Mouse (Mus musculus) retina, postnatal 7 days (tissue): ENCODE measurements around the gene Nhsl1.

Experiments used
- DNase-seq: peaks from one replicate; pipeline ENCODE4 v3.0.0-alpha.2; 2012; ENCODE audit warnings: low read depth, low spot score

Gene Nhsl1

GRCm38 (mm10) chr10:18341444-18342196, 22.8 kb downstream of the Nhsl1 start:
- DNase-seq = no peak

DNA sequence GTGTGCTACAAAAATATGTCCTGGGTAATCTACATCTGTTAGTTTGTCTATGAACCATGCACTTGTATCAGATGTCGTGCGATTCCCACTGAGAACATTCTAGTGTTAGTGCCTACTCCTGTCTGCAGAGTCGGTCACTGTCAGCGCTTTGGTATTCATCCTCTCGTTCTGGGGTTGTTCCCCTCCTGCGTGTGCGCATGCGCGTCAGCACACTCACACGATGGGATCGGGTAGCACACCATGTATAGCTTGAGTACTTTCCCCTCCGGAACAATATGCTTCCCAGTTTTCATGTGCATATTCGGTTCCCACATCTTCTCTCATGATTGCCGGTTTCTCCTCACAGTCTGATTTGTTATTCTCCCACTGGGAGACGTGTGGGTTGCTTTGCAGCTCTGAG, 28.4 kb downstream of the Nhsl1 start:
- DNase-seq = no peak

DNA sequence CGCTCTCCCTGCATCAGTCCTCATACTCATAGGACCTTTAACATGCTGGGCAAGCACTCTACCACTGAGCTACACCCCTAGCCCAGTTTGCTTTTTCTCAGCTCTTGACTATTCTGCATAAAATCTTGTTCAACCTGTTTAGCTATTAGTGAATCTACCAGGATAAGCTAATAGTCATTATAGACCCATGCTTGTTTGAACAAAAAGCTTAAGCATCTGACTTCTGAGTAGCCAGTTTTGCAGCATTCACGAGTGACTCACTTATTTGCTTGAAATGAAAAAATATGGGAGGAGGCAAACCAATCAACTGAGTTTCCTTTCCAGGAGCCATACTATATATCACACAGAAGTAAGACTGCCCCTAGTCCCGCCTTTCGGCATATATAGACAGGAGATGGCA, 32.0 kb downstream of the Nhsl1 start:
- no peak for DNase-seq

DNA sequence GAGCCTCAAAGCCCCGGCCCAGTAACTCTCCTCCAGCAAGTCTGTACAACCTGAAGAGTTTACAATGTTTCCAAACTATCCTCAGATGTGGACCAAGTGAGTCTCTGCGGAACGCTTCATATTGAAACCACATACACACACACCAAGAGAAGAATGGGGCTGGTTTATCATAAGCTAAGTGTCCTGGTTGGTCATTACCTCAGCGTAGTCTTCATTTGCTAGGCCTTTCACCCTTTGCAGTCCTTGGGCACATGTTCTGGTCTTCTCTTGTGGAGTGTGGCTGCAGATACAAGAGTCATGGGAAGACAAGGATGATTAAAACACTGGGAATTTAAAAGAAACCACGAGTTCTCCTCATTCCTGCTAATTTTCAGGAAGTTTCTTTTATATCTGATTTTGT, 34.2 kb downstream of the Nhsl1 start:
- DNase-seq = no peak

- DNase-seq = no peak
Measured at GRCm38 (mm10) chr10:18354103-18354502, 35.3 kb downstream of the Nhsl1 start.

GRCm38 (mm10) chr10:18356461-18356860, 37.7 kb downstream of the Nhsl1 start:
- no peak for DNase-seq

- DNase-seq = no peak
Measured at GRCm38 (mm10) chr10:18357212-18357611, 38.4 kb downstream of the Nhsl1 start.

DNA sequence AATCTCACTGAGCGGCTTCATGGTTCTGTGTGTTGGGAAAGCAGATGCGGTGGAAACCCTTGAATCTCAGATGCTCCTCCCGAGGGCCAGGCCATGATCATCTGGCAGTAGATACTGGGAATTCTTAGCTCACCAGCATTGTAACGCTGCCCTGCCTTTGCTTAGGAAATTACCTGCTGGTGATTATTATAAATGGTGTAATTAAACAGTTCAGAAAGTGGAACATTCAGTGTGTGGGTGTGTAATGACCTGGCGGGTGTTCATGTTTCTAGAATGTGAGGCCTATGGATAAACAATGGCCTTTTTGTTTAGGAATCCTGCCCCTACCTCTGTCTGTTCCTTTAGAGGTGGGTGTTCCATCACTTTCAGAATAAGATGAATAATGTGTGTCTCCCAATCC, 39.7 kb downstream of the Nhsl1 start:
- no peak for DNase-seq

DNA sequence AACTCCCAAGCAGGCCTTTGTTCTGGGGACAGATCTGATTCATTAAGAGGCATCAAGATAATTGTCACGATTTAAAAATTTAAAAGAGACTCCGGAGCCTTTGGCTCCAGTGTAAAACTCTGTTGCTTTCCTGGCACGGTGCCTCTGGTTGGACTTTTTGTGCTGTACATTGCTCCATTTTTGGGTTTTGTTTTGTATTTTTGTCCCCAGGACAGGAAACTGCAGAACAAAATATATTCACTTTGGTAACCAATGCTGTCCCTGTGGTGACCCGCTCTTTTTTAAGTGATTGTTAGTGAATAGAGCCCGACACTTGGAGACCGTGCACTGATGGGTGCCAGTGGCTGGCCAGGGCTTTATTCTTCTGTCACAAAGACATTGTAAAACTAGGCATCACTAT, 41.4 kb downstream of the Nhsl1 start:
- DNase-seq = no peak

DNA sequence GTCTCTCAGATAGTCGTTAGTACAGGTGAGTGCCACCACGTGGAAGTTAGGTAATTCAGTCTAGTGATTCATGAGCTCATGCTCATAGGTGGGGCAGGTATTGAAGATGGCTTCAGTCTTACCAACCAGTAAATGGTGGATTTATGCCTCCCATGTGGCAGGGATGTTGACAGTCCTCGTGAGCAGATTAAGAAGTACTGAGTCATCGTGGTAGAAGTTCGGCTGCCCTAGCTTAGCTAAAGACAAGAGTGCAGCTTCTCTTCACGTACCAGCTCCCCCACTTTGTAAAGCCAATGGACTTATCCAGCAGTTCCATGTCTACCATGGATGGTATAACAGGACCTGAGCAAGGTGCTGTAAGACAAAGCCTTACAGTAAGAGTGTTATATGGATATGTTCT, 46.6 kb downstream of the Nhsl1 start:
- no peak for DNase-seq

DNA sequence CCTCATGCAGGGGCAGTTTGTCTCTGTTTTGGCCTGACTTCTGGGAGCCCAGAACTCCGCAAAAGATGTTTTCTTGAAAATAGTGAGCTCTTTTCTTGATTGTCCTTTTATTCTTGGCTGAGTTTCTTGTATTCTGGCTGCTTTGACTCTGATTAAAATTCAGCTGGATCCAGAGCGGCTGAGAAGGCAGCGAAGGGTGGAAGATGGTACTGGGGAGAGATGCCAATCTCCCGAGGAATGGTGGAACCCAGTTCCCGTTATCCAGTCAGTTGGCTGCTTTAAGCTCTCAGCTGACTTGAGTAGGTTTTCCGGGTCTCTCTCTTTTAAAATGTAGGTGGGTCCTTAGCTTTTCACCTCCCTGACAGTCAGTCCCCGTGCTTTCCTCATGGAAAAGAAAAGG, 47.9 kb downstream of the Nhsl1 start:
- DNase-seq = no peak

GRCm38 (mm10) chr10:18368111-18368510, 49.3 kb downstream of the Nhsl1 start:
- DNase-seq = no peak

- no peak for DNase-seq
Measured at GRCm38 (mm10) chr10:18370475-18371286, 51.9 kb downstream of the Nhsl1 start.

GRCm38 (mm10) chr10:18371866-18372265, 53.1 kb downstream of the Nhsl1 start:
- DNase-seq = no peak

DNA sequence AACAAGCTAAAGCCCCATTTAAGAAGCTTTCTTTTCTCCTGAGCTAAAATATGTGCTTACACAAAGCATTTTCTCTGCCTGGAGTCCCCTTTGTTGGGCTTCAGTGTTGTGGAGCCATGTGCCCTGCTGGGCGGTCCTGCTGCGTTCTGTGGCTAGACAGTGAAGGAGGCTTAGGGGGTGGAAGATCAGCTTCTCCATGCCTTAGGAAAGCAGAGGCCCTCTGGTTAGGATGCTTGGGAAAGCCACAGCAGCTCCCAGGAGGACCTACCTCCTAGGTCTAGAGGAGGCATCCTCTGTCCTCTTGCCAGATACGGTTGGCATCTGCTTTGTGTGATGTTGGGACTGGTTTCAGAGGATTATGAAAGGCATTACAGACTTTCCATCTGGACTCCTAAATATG, 56.5 kb downstream of the Nhsl1 start:
- DNase-seq = no peak

DNA sequence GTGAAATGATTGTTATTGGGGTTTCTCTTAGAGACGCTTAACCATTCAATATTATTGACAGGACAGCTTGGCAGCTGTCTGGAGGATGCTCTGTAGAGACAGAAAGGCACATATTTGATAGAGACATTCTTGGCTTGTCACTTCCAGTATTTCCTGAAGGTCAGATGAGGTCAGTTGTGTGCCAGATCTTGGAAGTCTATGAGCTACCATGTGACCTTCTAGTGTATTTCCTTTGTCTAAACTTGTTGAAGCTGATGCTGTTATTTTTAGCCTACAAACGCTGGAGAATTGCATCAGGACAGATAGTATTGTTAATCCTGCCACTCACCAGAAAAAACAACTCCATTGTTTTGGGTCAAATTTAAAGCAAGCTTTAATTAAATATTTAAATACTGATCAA, 66.0 kb downstream of the Nhsl1 start:
- no peak for DNase-seq

GRCm38 (mm10) chr10:18386224-18386623, 67.4 kb downstream of the Nhsl1 start:
- no peak for DNase-seq

- DNase-seq = peak; percentile 36
Measured at GRCm38 (mm10) chr10:18388784-18389575, 70.2 kb downstream of the Nhsl1 start.

DNA sequence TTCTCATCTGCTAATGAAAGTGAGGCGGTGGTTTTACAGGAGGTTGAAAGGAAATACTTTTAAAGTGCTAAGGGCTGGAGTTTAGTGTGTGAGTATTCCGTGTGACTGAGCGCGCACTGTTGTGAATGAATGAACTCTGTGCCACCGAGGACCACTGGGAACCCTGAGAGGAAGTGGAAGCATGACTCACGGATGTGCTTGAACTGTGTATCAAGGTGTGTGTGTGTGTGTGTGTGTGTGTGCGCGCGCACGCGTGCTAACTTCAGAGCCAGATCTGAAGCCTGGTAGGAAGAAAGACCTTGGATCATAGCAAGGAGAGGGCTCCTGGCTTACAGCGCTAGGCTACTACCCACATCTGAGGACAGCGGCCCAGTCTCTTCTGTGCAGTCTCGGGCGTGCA, 71.2 kb downstream of the Nhsl1 start:
- DNase-seq = no peak

DNA sequence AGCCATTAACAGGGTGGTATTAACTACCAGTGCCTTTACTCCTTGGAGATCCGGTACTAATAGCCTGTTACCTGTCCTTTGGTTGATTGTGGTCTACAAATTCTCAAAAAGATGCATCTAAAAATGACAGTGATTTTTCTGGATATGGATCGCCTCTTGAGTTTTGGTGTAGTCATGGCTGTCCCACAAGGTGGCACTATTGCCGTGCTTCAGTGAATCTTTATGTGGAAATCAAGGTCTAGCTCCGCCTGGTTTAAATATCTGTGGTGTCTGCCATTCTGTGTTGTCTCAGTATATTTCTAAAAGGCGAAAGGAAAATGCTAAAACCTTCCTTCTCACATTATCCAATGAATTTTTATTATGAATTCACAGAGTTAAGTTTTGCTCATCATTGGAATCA, 72.8 kb downstream of the Nhsl1 start:
- peak; percentile 27 for DNase-seq

DNA sequence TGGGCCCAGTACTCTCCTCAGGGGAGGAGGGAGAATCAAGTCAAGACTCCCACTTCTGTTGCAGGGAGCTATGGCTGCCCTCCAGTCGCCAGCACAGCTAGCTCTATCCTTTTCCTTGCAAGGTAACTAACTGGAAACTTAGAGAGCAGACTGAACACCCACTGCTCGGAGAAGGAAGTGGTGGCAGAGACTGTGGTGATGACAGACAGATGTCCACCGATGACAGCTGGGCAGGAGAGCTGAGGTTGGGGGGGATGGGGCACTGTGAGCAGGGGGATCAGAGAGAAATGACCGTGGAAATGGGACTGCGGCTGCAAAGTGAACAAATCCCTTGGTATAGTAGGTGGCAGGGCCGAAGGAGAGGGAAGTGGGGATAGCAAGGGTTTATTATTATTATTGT, 73.5 kb downstream of the Nhsl1 start:
- no peak for DNase-seq

DNA sequence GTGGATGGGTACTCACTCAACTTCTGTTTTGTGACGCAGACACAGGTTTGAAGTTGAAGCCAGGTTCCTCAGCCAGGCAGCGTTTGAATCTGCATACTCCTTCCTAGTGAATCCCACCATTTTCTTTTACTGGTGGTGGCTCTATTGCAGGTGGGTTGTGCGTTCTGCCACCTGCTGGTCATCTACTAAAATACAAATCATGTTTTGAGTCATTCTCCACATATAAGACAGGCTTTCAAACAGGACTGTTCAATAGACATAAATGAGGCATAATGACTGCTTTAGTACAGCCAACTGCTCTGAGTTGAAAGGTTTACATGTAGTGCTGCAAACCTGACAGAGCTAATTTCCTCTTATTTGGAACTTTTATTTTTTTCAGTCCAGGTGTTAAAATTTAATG, 75.0 kb downstream of the Nhsl1 start:
- no peak for DNase-seq
